Mouse (Mus musculus): Measurements from ENCODE around the gene Gne. TPM values are rescaled to one million over a fixed set of nuclear protein-coding genes. Genes with fewer than 3 reads are reported as not detected.

Gene Gne
- polyA plus RNA-seq, 1 experiment from 2014 or later = 27.8 TPM

DNA sequence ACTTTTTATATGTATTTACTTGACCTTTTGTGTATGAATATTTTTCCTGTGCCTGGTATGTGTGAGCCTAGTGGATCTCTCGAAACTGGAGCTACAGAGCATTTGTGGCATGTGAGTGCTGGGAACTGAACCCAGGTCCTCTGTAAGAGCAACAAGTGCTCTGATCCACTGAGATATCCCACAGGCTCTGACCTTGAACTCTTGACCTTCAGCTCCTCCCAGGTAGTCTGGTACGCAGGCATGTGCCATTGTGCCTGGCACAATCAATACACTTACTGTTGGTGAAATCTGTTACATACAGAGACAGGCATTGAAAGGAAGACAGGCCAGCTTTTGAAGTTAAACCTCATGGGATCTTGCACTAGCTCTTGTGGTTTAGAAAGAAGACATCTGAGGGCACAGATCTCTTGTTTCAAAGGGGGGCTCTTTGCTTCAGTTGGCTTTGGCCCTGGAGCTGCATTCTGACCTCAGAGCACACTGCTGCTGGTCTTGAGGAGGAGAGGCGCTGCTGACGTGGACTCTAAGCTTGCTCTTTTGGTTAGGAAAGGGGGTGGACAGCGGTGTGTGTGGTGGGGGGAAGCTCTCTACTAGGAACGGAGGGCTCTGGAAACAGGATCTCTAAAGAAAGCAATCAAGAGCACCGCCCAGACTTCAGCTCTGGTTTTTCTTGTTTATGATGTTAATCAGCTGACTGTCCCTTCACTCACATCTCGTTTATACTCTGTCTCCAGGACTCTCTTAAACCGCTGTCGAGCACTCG is 13.8 kb upstream of the Gne start:
- Histone ChIP-seq H3K4me1 (peaks cover 38% of the 10 kb centered on the region), H3K27ac (0 out of 2 replicates have a peak overlapping the region, but pooled peaks have one; percentile 19), H3K4me3 (no peak overlapping the region), H3K9me3 (no peaks in the 10 kb centered on the region), H3K27me3 (ENCODE audit: insufficient read depth, poor library complexity, severe bottlenecking) (no peaks in the 10 kb centered on the region), H3K36me3 (no peaks in the 10 kb centered on the region)
- no peak for DNase-seq (ENCODE audit: low spot score)
- WGBS = 44% methylated on average over 11 of the region's 11 CpGs

DNA sequence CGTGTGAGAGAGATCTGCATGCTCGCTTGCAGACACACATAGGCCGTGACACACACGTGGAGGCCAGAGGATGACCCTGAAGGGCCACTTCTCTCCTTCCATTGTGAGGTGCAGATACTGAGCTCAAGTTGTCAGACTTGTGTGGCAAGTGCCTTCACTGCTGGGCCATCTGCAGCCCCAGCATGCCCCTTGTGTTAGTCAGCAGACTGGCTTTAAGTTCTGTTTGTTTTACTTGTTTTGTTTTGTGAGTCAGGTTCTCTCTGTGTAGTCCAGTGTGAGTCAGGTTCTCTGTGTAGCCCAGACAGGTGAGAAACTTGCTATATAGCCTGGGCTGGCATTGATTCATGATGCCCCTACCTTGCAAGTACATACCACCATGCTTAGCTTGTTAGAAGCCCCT is 10.5 kb upstream of the Gne start:
- peaks cover 42% of the 10 kb centered on the region for H3K4me1 ChIP-seq
- no peak overlapping the region for H3K4me3 ChIP-seq
- H3K27me3 ChIP-seq (ENCODE audit: insufficient read depth, poor library complexity, severe bottlenecking) = no peaks in the 10 kb centered on the region
- no peaks in the 10 kb centered on the region for H3K9me3 ChIP-seq
- no peak for DNase-seq (ENCODE audit: low spot score)
- WGBS = 88% methylated on average over 4 of the region's 4 CpGs
- H3K27ac ChIP-seq = peak overlapping the region; percentile 6; the same call in 1 of the 2 replicates
- no peaks in the 10 kb centered on the region for H3K36me3 ChIP-seq

DNA sequence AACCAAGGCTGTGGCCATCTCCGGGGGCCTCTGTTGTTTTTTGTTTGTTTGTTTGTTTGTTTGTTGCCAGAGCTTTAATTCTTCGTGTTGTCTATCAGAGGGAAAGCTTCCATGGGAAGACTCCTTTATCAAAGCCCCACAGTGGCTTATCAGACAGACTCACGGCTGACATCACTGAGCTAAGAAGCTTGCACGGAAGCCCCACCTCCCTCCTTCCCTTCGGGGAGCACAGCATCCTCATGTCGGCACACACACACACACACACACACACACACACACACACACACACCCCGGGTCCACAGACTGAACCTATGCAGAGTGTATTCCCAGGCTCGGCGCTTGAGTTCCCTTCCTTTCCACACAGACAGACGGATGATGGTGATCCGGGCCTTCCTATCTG is 8.4 kb upstream of the Gne start:
- Histone ChIP-seq H3K36me3 (no peaks in the 10 kb centered on the region), H3K4me3 (no peak overlapping the region), H3K9me3 (no peaks in the 10 kb centered on the region), H3K4me1 (peaks cover 30% of the 10 kb centered on the region), H3K27ac (no peak overlapping the region), H3K27me3 (ENCODE audit: insufficient read depth, poor library complexity, severe bottlenecking) (no peaks in the 10 kb centered on the region)
- 48% methylated on average over 11 of the region's 11 CpGs for WGBS
- no peak for DNase-seq (ENCODE audit: low spot score)

DNA sequence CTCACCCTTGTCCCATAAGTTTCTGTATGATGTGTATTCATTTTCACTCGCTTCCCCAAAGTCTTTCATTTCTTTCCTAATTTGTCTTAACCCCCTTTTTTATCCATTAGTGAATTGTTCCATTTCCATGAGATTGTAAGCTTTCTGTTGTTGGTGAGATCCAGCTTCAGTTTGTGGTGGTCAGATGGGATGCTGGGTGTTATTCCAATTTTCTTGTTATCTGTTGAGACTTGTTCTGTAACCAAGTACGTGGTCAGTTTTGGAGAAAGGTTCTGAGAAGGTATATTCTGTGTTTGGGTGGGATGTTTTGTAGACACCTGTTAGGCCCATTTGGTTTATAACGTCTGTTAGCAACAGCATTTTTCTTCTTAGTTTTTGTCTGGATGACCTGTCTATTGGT is 1.6 kb upstream of the Gne start:
- DNase-seq (ENCODE audit: low spot score) = no peak
- Histone ChIP-seq H3K9me3 (no peaks in the 10 kb centered on the region), H3K4me3 (no peak overlapping the region), H3K27me3 (ENCODE audit: insufficient read depth, poor library complexity, severe bottlenecking) (no peaks in the 10 kb centered on the region), H3K36me3 (no peaks in the 10 kb centered on the region), H3K27ac (no peak overlapping the region), H3K4me1 (peaks cover 5% of the 10 kb centered on the region; the same call in 1 of the 2 replicates)
- 91% methylated on average over 3 of the region's 3 CpGs for WGBS

DNA sequence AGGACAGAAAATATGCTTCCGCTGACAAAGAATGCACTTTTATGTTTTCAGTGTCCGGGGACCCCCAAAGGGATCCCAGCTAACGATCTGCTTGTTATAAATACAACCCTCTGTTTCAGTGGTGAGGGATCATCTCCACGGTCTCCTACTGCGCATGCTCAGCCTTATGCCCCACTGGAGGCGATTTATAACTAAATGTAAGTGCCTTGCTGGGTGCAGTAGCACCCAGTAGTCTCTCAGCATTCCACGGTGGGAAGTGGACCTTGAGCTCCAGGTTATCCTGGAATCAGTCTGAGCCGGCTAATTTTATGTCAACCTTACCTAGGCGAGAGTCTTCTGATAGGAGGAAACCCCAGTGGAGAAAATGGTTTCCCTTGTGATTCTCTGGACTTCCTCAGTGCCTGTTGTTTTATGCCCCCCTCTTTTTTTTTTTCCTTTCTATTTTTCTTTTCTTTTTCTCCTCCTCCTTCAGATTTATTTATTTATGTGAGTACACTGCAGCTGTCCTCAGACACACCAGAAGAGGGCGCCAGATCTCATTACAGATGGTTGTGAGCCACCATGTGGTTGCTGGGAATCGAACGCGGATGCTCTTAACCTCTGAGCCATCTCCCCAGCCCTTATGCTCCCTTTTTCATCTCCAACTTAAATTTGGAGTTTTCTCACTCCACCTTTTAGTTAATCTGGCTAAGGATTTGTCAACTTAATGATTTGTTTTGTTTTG is 787 bp upstream of the Gne start:
- no peak overlapping the region for H3K4me3 ChIP-seq
- no peaks in the 10 kb centered on the region for H3K36me3 ChIP-seq
- H3K27ac ChIP-seq = no peak overlapping the region
- H3K4me1 ChIP-seq = peaks cover 5% of the 10 kb centered on the region; the same call in 1 of the 2 replicates
- H3K9me3 ChIP-seq = no peaks in the 10 kb centered on the region
- no peaks in the 10 kb centered on the region for H3K27me3 ChIP-seq (ENCODE audit: insufficient read depth, poor library complexity, severe bottlenecking)
- WGBS = 81% methylated on average over 13 of the region's 13 CpGs
- DNase-seq (ENCODE audit: low spot score) = no peak

DNA sequence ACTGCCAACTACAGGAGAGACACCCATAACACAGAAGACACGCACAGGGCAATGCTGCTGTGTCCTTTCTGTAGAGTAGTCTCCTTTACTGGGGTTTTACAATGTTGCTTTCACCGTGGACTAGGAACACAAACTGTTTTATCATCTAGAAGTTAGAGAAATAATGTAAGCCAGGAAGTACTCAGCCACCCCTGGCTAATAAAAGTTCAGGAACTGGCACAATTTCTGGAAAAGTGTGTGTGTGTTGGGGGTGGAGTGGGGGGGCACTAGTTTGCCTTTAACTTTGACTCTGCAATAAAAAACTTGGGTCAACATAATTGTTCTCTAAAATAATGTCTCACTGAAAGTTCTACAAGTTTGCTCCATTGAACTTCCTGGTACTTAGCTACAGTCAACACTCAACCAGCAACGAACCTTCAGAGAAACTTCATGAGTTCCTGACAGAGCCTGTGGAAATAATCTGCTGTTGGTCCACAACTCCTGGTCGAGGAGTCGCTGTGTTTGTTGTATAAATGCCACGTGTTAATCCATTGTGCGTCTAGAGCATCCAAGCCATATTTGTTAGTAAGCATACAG is 5.5 kb downstream of the Gne start:
- Histone ChIP-seq H3K4me3 (no peak overlapping the region), H3K27me3 (ENCODE audit: insufficient read depth, poor library complexity, severe bottlenecking) (no peaks in the 10 kb centered on the region), H3K9me3 (no peaks in the 10 kb centered on the region), H3K36me3 (no peaks in the 10 kb centered on the region), H3K27ac (no peak overlapping the region), H3K4me1 (no peaks in the 10 kb centered on the region)
- 80% methylated on average over 7 of the region's 7 CpGs for WGBS
- no peak for DNase-seq (ENCODE audit: low spot score)

DNA sequence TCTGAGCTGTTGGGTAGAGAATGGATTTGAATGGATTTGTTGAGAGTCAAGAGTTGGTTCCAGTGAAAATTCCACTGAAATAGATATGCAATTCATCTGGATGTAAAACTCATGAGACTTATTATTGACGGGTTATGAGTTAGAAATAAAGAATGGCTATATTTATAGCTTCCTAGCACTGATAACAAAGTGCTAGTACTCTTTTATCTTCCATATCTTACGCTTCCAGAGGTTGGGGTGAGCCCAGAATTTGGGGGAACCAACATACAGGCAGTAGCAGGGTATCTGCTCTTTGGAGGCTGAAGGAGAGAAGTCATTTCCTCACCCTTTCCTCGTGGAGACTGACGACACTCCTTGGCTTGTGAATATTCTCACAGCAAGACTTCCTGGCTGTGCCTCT is 9.6 kb downstream of the Gne start:
- WGBS = 66% methylated on average over 4 of the region's 4 CpGs

DNA sequence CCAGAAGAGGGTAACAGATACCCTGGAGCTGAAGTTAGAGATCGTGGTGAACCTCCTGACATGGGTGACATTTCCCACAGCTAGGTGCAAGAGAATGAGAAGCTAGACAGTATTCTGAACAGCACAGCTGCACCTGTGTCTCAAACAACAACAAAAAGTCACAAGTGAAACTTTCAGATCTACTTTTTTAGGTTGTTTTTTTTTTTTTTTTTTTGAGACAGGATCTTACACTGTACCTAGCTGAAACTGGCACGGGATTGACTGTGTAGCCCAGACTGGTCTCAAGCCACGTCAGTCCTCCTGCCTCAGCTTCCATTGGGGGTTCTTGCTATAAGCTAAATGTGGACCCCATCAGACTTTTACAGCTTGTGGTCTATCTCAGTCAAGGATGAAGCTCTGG is 10.2 kb downstream of the Gne start:
- Histone ChIP-seq H3K27ac (no peak overlapping the region), H3K36me3 (no peaks in the 10 kb centered on the region)
- WGBS = 87% methylated on average over 3 of the region's 3 CpGs

More for the DNA sequence above, 9.6 kb downstream of the Gne start:
- H3K27ac ChIP-seq = no peak overlapping the region
- H3K4me3 ChIP-seq = no peak overlapping the region
- H3K9me3 ChIP-seq = no peaks in the 10 kb centered on the region
- DNase-seq (ENCODE audit: low spot score) = no peak
- H3K36me3 ChIP-seq = no peaks in the 10 kb centered on the region
- no peaks in the 10 kb centered on the region for H3K27me3 ChIP-seq (ENCODE audit: insufficient read depth, poor library complexity, severe bottlenecking)
- H3K4me1 ChIP-seq = peaks cover 8% of the 10 kb centered on the region

DNA sequence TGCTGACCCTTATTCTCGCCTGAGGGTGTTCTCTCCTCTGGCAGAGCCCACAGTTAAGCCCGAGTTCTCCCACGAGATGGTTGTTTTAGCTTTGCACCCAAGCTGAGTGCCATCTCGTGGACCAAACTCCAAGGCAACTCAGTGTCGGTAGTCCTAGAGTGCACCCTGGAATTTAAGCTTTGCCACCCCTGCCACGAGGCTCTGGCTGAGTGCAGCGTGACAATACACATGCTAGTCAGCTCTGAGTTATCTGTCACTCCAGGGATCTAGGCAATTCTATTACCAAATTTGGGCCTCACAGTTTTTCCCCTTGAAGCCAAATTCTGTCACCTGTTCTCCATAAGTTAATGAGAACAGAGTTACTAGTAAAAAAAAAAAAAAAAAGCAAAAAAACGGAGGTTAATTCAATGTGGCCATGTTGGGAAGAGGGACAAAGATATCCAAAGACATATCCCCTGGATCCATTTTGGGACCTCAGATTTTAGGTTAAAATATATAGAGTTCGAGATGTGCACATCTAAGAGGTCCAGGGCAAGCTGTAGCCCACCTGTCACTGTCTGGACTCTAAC is 11.0 kb downstream of the Gne start:
- 8% methylated on average over 9 of the region's 9 CpGs for WGBS
- H3K9me3 ChIP-seq = no peaks in the 10 kb centered on the region

More for the DNA sequence above, 10.2 kb downstream of the Gne start:
- H3K9me3 ChIP-seq = no peaks in the 10 kb centered on the region
- no peaks in the 10 kb centered on the region for H3K27me3 ChIP-seq (ENCODE audit: insufficient read depth, poor library complexity, severe bottlenecking)
- H3K4me3 ChIP-seq = no peak overlapping the region
- DNase-seq (ENCODE audit: low spot score) = no peak
- H3K4me1 ChIP-seq = peaks cover 8% of the 10 kb centered on the region

DNA sequence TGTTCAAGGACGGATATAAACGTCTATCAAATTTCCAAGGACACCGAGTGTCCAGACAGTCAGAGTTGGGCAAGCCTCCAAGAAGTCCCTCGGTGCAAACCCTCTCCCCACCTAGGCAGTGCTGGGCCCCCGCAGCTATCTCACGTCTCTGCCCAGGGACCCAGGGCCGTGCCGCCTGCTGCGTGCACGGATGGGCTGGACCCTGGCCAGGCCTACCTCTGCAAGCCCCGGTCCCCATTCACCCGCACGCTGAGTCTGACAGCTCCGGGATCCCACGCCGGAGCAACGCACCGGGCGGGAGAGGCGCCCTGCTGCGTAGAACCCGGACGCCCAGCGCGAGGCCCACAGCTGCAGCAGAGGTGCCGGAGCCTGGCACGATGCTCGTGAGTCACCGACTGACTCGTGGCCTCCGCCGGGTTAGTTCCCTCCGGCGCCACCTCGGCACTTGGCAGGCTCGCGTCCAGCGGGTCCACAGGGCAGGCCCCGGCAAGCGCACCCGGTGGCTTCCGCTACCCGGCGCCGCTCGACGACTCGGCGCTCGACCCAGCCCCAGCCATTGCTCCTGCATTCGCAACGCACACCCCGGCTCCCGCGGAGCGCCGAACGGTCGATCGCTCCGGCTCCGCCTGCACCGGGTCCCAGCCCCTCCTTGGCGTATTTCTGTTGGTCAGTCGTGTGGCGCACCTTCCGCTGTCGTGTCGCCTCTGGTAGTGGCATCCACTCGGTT is 11.7 kb downstream of the Gne start:
- H3K4me3 ChIP-seq = peak overlapping the region; percentile 96
- WGBS = under 1% methylated on average over 70 of the region's 70 CpGs
- H3K4me1 ChIP-seq = peaks cover 17% of the 10 kb centered on the region
- no peaks in the 10 kb centered on the region for H3K27me3 ChIP-seq (ENCODE audit: insufficient read depth, poor library complexity, severe bottlenecking)
- DNase-seq (ENCODE audit: low spot score) = peak; percentile 97
- H3K36me3 ChIP-seq = no peaks in the 10 kb centered on the region
- peak overlapping the region; percentile 96 for H3K27ac ChIP-seq
- no peaks in the 10 kb centered on the region for H3K9me3 ChIP-seq

More for the DNA sequence above, 11.0 kb downstream of the Gne start:
- Histone ChIP-seq H3K4me1 (peaks cover 10% of the 10 kb centered on the region), H3K36me3 (no peaks in the 10 kb centered on the region), H3K27me3 (ENCODE audit: insufficient read depth, poor library complexity, severe bottlenecking) (no peaks in the 10 kb centered on the region), H3K27ac (peak overlapping the region; percentile 96), H3K4me3 (peak overlapping the region; percentile 96)
- DNase-seq (ENCODE audit: low spot score) = no peak

DNA sequence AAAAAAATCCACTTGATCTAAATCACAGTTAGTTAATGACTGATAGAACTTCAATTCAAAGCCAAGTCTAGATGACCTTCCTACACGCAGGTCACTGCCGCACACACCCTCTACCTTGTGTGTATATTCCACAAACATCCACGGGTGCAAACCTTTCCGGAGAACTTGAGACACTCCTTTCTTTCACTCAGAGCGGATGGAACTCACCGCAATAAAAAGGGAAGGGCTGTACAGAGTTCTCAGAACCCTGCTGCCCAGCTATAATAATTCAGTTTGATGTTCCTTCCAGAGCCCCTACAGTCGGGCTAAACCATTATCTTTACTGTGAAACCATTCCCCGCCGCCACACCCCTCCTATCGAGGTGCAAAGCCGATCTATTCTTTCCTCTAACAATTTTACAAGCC is 12.2 kb downstream of the Gne start:
- Histone ChIP-seq H3K27ac (peak overlapping the region; percentile 96), H3K4me1 (peaks cover 23% of the 10 kb centered on the region), H3K9me3 (no peaks in the 10 kb centered on the region), H3K36me3 (no peaks in the 10 kb centered on the region), H3K27me3 (ENCODE audit: insufficient read depth, poor library complexity, severe bottlenecking) (no peaks in the 10 kb centered on the region), H3K4me3 (peak overlapping the region; percentile 96)
- 10% methylated on average over 11 of the region's 11 CpGs for WGBS
- DNase-seq (ENCODE audit: low spot score) = no peak

DNA sequence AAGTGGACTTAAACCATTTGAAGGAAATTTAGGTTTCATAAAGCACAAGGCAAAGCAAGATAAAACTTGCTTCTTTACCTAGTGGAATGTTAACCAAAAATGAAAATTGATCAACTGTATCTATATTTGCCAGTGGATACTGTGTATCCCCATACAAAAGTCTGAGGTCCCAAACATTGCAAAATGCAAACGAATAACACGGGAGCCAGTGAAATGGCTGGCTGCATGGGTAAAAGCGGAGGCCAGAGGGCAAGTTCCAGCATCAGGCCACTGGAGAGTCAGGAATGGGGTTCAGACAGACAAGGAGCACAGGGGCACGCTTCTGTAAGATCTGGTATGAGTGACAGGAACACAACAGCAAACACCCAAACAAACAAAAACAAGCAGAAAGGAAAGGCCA is 13.3 kb downstream of the Gne start:
- Histone ChIP-seq H3K27ac (peak overlapping the region; percentile 96; the same call in 1 of the 2 replicates), H3K9me3 (no peaks in the 10 kb centered on the region), H3K4me3 (peak overlapping the region; percentile 96), H3K36me3 (no peaks in the 10 kb centered on the region), H3K4me1 (peaks cover 27% of the 10 kb centered on the region), H3K27me3 (ENCODE audit: insufficient read depth, poor library complexity, severe bottlenecking) (no peaks in the 10 kb centered on the region)
- WGBS = 77% methylated on average over 4 of the region's 4 CpGs
- no peak for DNase-seq (ENCODE audit: low spot score)

All from heart, embryonic 10.5 days (tissue).